Mouse (Mus musculus) midbrain, embryonic 12.5 days (tissue): ENCODE measurements around the gene Myh9. TPM values are rescaled to one million over a fixed set of nuclear protein-coding genes. Genes with fewer than 3 reads are reported as not detected.

Source experiments
- ATAC-seq: fragments of 200-750 bp; cut with Nextera tagmentation; 2 replicates; pipeline ENCODE4 v1.8.0; 2017; ENCODE audit warnings: low read depth, moderate TSS enrichment, moderate library complexity; ENCODE audit not compliant: low FRiP score
- H3K27ac ChIP-seq: fragments of 300-500 bp; sonication (generic); replicated peaks from 2 replicates; pipeline ENCODE4 v1.5.1; 2016; ENCODE audit warnings: mild to moderate bottlenecking
- H3K27me3 ChIP-seq: fragments of 300-500 bp; sonication (generic); 2 replicates; pipeline ENCODE4 v1.6.1; 2016; ENCODE audit warnings: mild to moderate bottlenecking
- H3K36me3 ChIP-seq: fragments of 300-500 bp; sonication (generic); 2 replicates; pipeline ENCODE4 v1.6.1; 2016
- H3K4me1 ChIP-seq: fragments of 300-500 bp; sonication (generic); 2 replicates; pipeline ENCODE4 v1.6.1; 2016
- H3K4me2 ChIP-seq: fragments of 300-500 bp; sonication (generic); replicated peaks from 2 replicates; pipeline ENCODE4 v1.6.1; 2016; ENCODE audit warnings: mild to moderate bottlenecking, moderate library complexity
- H3K4me3 ChIP-seq: fragments of 300-500 bp; sonication (generic); 2 replicates; pipeline ENCODE4 v1.5.1; 2016; ENCODE audit warnings: mild to moderate bottlenecking
- H3K9ac ChIP-seq: fragments of 300-500 bp; sonication (generic); replicated peaks from 2 replicates; pipeline ENCODE4 v1.6.1; 2016; ENCODE audit warnings: mild to moderate bottlenecking, moderate library complexity
- H3K9me3 ChIP-seq: fragments of 300-500 bp; sonication (generic); 2 replicates; pipeline ENCODE4 v1.6.1; 2016; ENCODE audit warnings: mild to moderate bottlenecking
- WGBS: fragments of 180-500 bp; shearing (Covaris S2); methylation state at CpG from one replicate; pipeline ENCODE4 v1.1.7; 2016; 5-methylcytosine and 5-hydroxymethylcytosine counted together
- polyA plus RNA-seq: library from polyadenylated mRNA; unstranded; fragments of >200 nt; fragmentation: Nextera tagmentation; extraction: Ambion mirVana; gene quantifications from 2 replicates; pipeline ENCODE4 v1.2.1, GENCODE M21; 2016

The Myh9 gene
- polyA plus RNA-seq, 1 experiment from 2014 or later = 24.9 TPM

GRCm38 (mm10) chr15:77765484-77766093, 76.4 kb downstream of the Myh9 start:
- Histone ChIP-seq H3K27me3 (no peaks in the 10 kb centered on the region), H3K9me3 (no peaks in the 10 kb centered on the region), H3K4me2 (no peak overlapping the region), H3K4me3 (no peak overlapping the region), H3K27ac (no peak overlapping the region), H3K9ac (no peak overlapping the region), H3K36me3 (peaks cover 92% of the 10 kb centered on the region), H3K4me1 (no peaks in the 10 kb centered on the region)
- ATAC-seq = no peak
- WGBS = 93% methylated on average over 16 of the region's 16 CpGs

- Histone ChIP-seq H3K36me3 (peaks cover 81% of the 10 kb centered on the region), H3K9me3 (no peaks in the 10 kb centered on the region), H3K27ac (no peak overlapping the region), H3K4me1 (no peaks in the 10 kb centered on the region), H3K4me2 (no peak overlapping the region), H3K9ac (no peak overlapping the region), H3K4me3 (no peak overlapping the region), H3K27me3 (no peaks in the 10 kb centered on the region)
- ATAC-seq = no peak
- WGBS = 89% methylated on average over 13 of the region's 13 CpGs
Observed at GRCm38 (mm10) chr15:77764391-77765006, 77.5 kb downstream of the Myh9 start.

GRCm38 (mm10) chr15:77763702-77764101, 78.3 kb downstream of the Myh9 start:
- WGBS = 95% methylated on average over 11 of the region's 11 CpGs
- ATAC-seq = no peak
- H3K36me3 ChIP-seq = peaks cover 73% of the 10 kb centered on the region
- H3K4me1 ChIP-seq = no peaks in the 10 kb centered on the region
- no peaks in the 10 kb centered on the region for H3K27me3 ChIP-seq
- no peak overlapping the region for H3K4me3 ChIP-seq
- no peaks in the 10 kb centered on the region for H3K9me3 ChIP-seq
- no peak overlapping the region for H3K4me2 ChIP-seq
- no peak overlapping the region for H3K27ac ChIP-seq
- H3K9ac ChIP-seq = no peak overlapping the region

GRCm38 (mm10) chr15:77763050-77763449, 78.9 kb downstream of the Myh9 start:
- Histone ChIP-seq H3K9me3 (no peaks in the 10 kb centered on the region), H3K9ac (no peak overlapping the region), H3K27ac (no peak overlapping the region), H3K4me2 (no peak overlapping the region), H3K4me3 (no peak overlapping the region), H3K27me3 (no peaks in the 10 kb centered on the region), H3K4me1 (no peaks in the 10 kb centered on the region), H3K36me3 (peaks cover 66% of the 10 kb centered on the region)
- ATAC-seq = no peak
- WGBS = 94% methylated on average over 16 of the region's 16 CpGs

GRCm38 (mm10) chr15:77761561-77762380, 80.2 kb downstream of the Myh9 start:
- 81% methylated on average over 22 of the region's 22 CpGs for WGBS
- Histone ChIP-seq H3K9ac (no peak overlapping the region), H3K4me3 (no peak overlapping the region), H3K9me3 (no peaks in the 10 kb centered on the region), H3K4me1 (no peaks in the 10 kb centered on the region), H3K27me3 (no peaks in the 10 kb centered on the region), H3K36me3 (peaks cover 53% of the 10 kb centered on the region), H3K27ac (no peak overlapping the region), H3K4me2 (no peak overlapping the region)
- ATAC-seq = no peak

- Histone ChIP-seq H3K4me2 (no peak overlapping the region), H3K4me3 (no peak overlapping the region), H3K36me3 (peaks cover 46% of the 10 kb centered on the region), H3K27ac (no peak overlapping the region), H3K9ac (no peak overlapping the region), H3K9me3 (no peaks in the 10 kb centered on the region), H3K4me1 (no peaks in the 10 kb centered on the region), H3K27me3 (0 out of 2 replicates have a peak, but pooled peaks cover 1% of the 10 kb centered on the region)
- 88% methylated on average over 7 of the region's 7 CpGs for WGBS
- ATAC-seq = no peak
Observed at GRCm38 (mm10) chr15:77761083-77761482, 80.9 kb downstream of the Myh9 start.

- peaks cover 36% of the 10 kb centered on the region for H3K36me3 ChIP-seq
- 86% methylated on average over 14 of the region's 16 CpGs for WGBS
- no peak for ATAC-seq
- H3K27me3 ChIP-seq = 0 out of 2 replicates have a peak, but pooled peaks cover 3% of the 10 kb centered on the region
- H3K4me3 ChIP-seq = no peak overlapping the region
- no peak overlapping the region for H3K9ac ChIP-seq
- H3K9me3 ChIP-seq = no peaks in the 10 kb centered on the region
- no peak overlapping the region for H3K27ac ChIP-seq
- H3K4me1 ChIP-seq = no peaks in the 10 kb centered on the region
- no peak overlapping the region for H3K4me2 ChIP-seq
Observed at GRCm38 (mm10) chr15:77760037-77760436, 81.9 kb downstream of the Myh9 start.

- ATAC-seq = no peak
- Histone ChIP-seq H3K36me3 (peaks cover 14% of the 10 kb centered on the region), H3K27me3 (0 out of 2 replicates have a peak, but pooled peaks cover 3% of the 10 kb centered on the region), H3K9ac (no peak overlapping the region), H3K9me3 (no peaks in the 10 kb centered on the region), H3K4me2 (no peak overlapping the region), H3K4me3 (no peak overlapping the region), H3K4me1 (no peaks in the 10 kb centered on the region), H3K27ac (no peak overlapping the region)
- 83% methylated on average over 4 of the region's 4 CpGs for WGBS
Observed at GRCm38 (mm10) chr15:77757586-77758226, 84.3 kb downstream of the Myh9 start.

GRCm38 (mm10) chr15:77756848-77757247, 85.1 kb downstream of the Myh9 start, which contains the start of gene Apol8:
Apol8 (minus strand) TSS chr15:77757003.
- 6% methylated on average over 9 of the region's 9 CpGs for WGBS
- Histone ChIP-seq H3K36me3 (peaks cover 9% of the 10 kb centered on the region), H3K27me3 (0 out of 2 replicates have a peak, but pooled peaks cover 3% of the 10 kb centered on the region), H3K9me3 (no peaks in the 10 kb centered on the region), H3K4me1 (no peaks in the 10 kb centered on the region), H3K4me2 (no peak within 1 kb of the TSS), H3K4me3 (no peak within 1 kb of the TSS), H3K27ac (no peak within 1 kb of the TSS), H3K9ac (no peak within 1 kb of the TSS)
- ATAC-seq = no peak

GRCm38 (mm10) chr15:77756081-77756480, 85.9 kb downstream of the Myh9 start:
- no peak overlapping the region for H3K4me2 ChIP-seq
- H3K4me3 ChIP-seq = no peak overlapping the region
- H3K36me3 ChIP-seq = peaks cover 2% of the 10 kb centered on the region; the same call in 1 of the 2 replicates
- no peaks in the 10 kb centered on the region for H3K9me3 ChIP-seq
- no peaks in the 10 kb centered on the region for H3K4me1 ChIP-seq
- H3K27ac ChIP-seq = no peak overlapping the region
- 70% methylated on average over 2 of the region's 2 CpGs for WGBS
- ATAC-seq = no peak
- H3K27me3 ChIP-seq = 0 out of 2 replicates have a peak, but pooled peaks cover 3% of the 10 kb centered on the region
- H3K9ac ChIP-seq = no peak overlapping the region

GRCm38 (mm10) chr15:77755132-77755531, 86.8 kb downstream of the Myh9 start:
- WGBS = 50% methylated on average over 1 of the region's 2 CpGs

More at GRCm38 (mm10) chr15:77755132-77755531, 86.8 kb downstream of the Myh9 start:
- no peak for ATAC-seq
- H3K9me3 ChIP-seq = no peaks in the 10 kb centered on the region
- no peak overlapping the region for H3K9ac ChIP-seq
- H3K36me3 ChIP-seq = no peaks in the 10 kb centered on the region
- 0 out of 2 replicates have a peak, but pooled peaks cover 3% of the 10 kb centered on the region for H3K27me3 ChIP-seq
- H3K4me3 ChIP-seq = no peak overlapping the region
- H3K4me2 ChIP-seq = no peak overlapping the region
- H3K27ac ChIP-seq = no peak overlapping the region
- H3K4me1 ChIP-seq = no peaks in the 10 kb centered on the region
